Mouse (Mus musculus) ovary, postnatal 36 days (tissue): Measurements from ENCODE around the gene Eif2a.

Experiments
- DNase-seq: peaks from one replicate; pipeline ENCODE4 v3.0.0; 2022; ENCODE audit warnings: low spot score, mixed read lengths

Eif2a gene

GRCm38 (mm10) chr3:58525652-58526407 is at the start of gene Eif2a, which contains the start of gene Serp1:
TSS of gene Eif2a (plus strand) at chr3:58525821.
TSS of gene Serp1 (minus strand) at chr3:58525892.
- peak; percentile 98 for DNase-seq

- DNase-seq: no peak
These were observed 46.7 kb upstream of the Eif2a start for GRCm38 (mm10) chr3:58478755-58479455.

- no peak for DNase-seq
These were observed 39.7 kb upstream of the Eif2a start for GRCm38 (mm10) chr3:58485883-58486282.

GRCm38 (mm10) chr3:58487121-58487520 is 38.5 kb upstream of the Eif2a start:
- DNase-seq: no peak

GRCm38 (mm10) chr3:58487999-58488775 is 37.4 kb upstream of the Eif2a start:
- DNase-seq: no peak

- DNase-seq: no peak
These were observed 34.8 kb upstream of the Eif2a start for GRCm38 (mm10) chr3:58490787-58491186.

- no peak for DNase-seq
These were observed 32.0 kb upstream of the Eif2a start for GRCm38 (mm10) chr3:58493621-58494020.

- no peak for DNase-seq
These were observed 23.7 kb upstream of the Eif2a start for GRCm38 (mm10) chr3:58501961-58502360.

GRCm38 (mm10) chr3:58503720-58504333 is 21.8 kb upstream of the Eif2a start:
- DNase-seq: no peak

- DNase-seq: no peak
These were observed 20.9 kb upstream of the Eif2a start for GRCm38 (mm10) chr3:58504676-58505075.

- no peak for DNase-seq
These were observed 17.4 kb upstream of the Eif2a start for GRCm38 (mm10) chr3:58508020-58508750.

GRCm38 (mm10) chr3:58511581-58511980 is 14.0 kb upstream of the Eif2a start:
- no peak for DNase-seq

GRCm38 (mm10) chr3:58512740-58513139 is 12.9 kb upstream of the Eif2a start:
- no peak for DNase-seq

- DNase-seq: no peak
These were observed 12.1 kb upstream of the Eif2a start for GRCm38 (mm10) chr3:58513483-58513882.

- DNase-seq: no peak
These were observed 9.5 kb upstream of the Eif2a start for GRCm38 (mm10) chr3:58515947-58516601.

- no peak for DNase-seq
These were observed 9.0 kb upstream of the Eif2a start for GRCm38 (mm10) chr3:58516602-58516976.

- no peak for DNase-seq
These were observed 8.4 kb upstream of the Eif2a start for GRCm38 (mm10) chr3:58517258-58517657.

GRCm38 (mm10) chr3:58517800-58518199 is 7.8 kb upstream of the Eif2a start:
- no peak for DNase-seq

GRCm38 (mm10) chr3:58518962-58519361 is 6.7 kb upstream of the Eif2a start:
- DNase-seq: no peak

- no peak for DNase-seq
These were observed 6.1 kb upstream of the Eif2a start for GRCm38 (mm10) chr3:58519536-58519935.

- DNase-seq: no peak
These were observed 5.3 kb upstream of the Eif2a start for GRCm38 (mm10) chr3:58520286-58520685.
